Mouse (Mus musculus): Measurements from ENCODE around the gene Il10rb. TPM values are rescaled to one million over a fixed set of nuclear protein-coding genes. Genes with fewer than 3 reads are reported as not detected.

Il10rb gene
- 29.8 and 32.9 TPM in 2 replicates for polyA plus RNA-seq (2014; fragmentation: Nextera tagmentation; extraction: Ambion mirVana)

GRCm38 (mm10) chr16:91405640-91406584 is at the start of gene Il10rb:
Gene Il10rb, plus strand, starts transcription at chr16:91406164.
- ATAC-seq (replicated peaks; ENCODE audit: low FRiP score), result peak; percentile 87
- H3K4me1 ChIP-seq (replicated peaks; ENCODE audit: control insufficient read depth, insufficient read depth, low read length), result peaks cover 16% of the 10 kb centered on the region
- H3K4me3 ChIP-seq (ENCODE audit: low read depth, low read length), result peak within 1 kb of the TSS; percentile 72
- 6% methylated on average over 51 of the region's 51 CpGs for WGBS
- H3K27me3 ChIP-seq (replicated peaks; ENCODE audit: control insufficient read depth, insufficient read depth, low read length), result no peaks in the 10 kb centered on the region
- H3K9ac ChIP-seq (ENCODE audit: low read depth, low read length), result peak within 1 kb of the TSS; percentile 83
- H3K36me3 ChIP-seq (ENCODE audit: control insufficient read depth, insufficient read depth, low read length), result peaks cover 14% of the 10 kb centered on the region; the same call in 1 of the 2 replicates
- peak within 1 kb of the TSS; percentile 54 for H3K27ac ChIP-seq (ENCODE audit: low read depth, low read length)
- peak; percentile 75 for DNase-seq (ENCODE audit: low spot score)
- H3K9me3 ChIP-seq (ENCODE audit: control insufficient read depth, low read length), result no peaks in the 10 kb centered on the region
- H3K4me2 ChIP-seq, result peak within 1 kb of the TSS; percentile 87

- Histone ChIP-seq H3K4me1 (replicated peaks; ENCODE audit: control insufficient read depth, insufficient read depth, low read length) (peaks cover 25% of the 10 kb centered on the region), H3K27ac (ENCODE audit: low read depth, low read length) (0 out of 2 replicates have a peak overlapping the region, but pooled peaks have one; percentile 19)
- WGBS, result 83% methylated on average over 10 of the region's 10 CpGs
These were observed 49.0 kb upstream of the Il10rb start for GRCm38 (mm10) chr16:91356760-91357525.

GRCm38 (mm10) chr16:91357526-91357900 is 48.5 kb upstream of the Il10rb start:
- H3K27me3 ChIP-seq (replicated peaks; ENCODE audit: control insufficient read depth, insufficient read depth, low read length), result no peaks in the 10 kb centered on the region
- H3K9me3 ChIP-seq (ENCODE audit: control insufficient read depth, low read length), result no peaks in the 10 kb centered on the region
- H3K9ac ChIP-seq (ENCODE audit: low read depth, low read length), result no peak overlapping the region
- no peak overlapping the region; the same call in 1 of the 2 replicates for H3K27ac ChIP-seq (ENCODE audit: low read depth, low read length)
- DNase-seq (ENCODE audit: low spot score) (no peak), ATAC-seq (replicated peaks; ENCODE audit: low FRiP score) (no peak)
- no peaks in the 10 kb centered on the region for H3K36me3 ChIP-seq (ENCODE audit: control insufficient read depth, insufficient read depth, low read length)
- peaks cover 23% of the 10 kb centered on the region for H3K4me1 ChIP-seq (replicated peaks; ENCODE audit: control insufficient read depth, insufficient read depth, low read length)
- H3K4me2 ChIP-seq, result no peak overlapping the region
- no peak overlapping the region for H3K4me3 ChIP-seq (ENCODE audit: low read depth, low read length)
- WGBS, result 68% methylated on average over 10 of the region's 10 CpGs

More at GRCm38 (mm10) chr16:91356760-91357525, 49.0 kb upstream of the Il10rb start:
- Histone ChIP-seq H3K9ac (ENCODE audit: low read depth, low read length) (no peak overlapping the region), H3K27me3 (replicated peaks; ENCODE audit: control insufficient read depth, insufficient read depth, low read length) (no peaks in the 10 kb centered on the region), H3K4me2 (no peak overlapping the region), H3K4me3 (ENCODE audit: low read depth, low read length) (no peak overlapping the region), H3K36me3 (ENCODE audit: control insufficient read depth, insufficient read depth, low read length) (no peaks in the 10 kb centered on the region), H3K9me3 (ENCODE audit: control insufficient read depth, low read length) (no peaks in the 10 kb centered on the region)
- ATAC-seq (replicated peaks; ENCODE audit: low FRiP score) (no peak), DNase-seq (ENCODE audit: low spot score) (no peak)

GRCm38 (mm10) chr16:91358555-91358954 is 47.4 kb upstream of the Il10rb start:
- no peaks in the 10 kb centered on the region for H3K27me3 ChIP-seq (replicated peaks; ENCODE audit: control insufficient read depth, insufficient read depth, low read length)
- H3K9ac ChIP-seq (ENCODE audit: low read depth, low read length), result no peak overlapping the region
- no peak overlapping the region for H3K4me3 ChIP-seq (ENCODE audit: low read depth, low read length)
- peaks cover 27% of the 10 kb centered on the region for H3K4me1 ChIP-seq (replicated peaks; ENCODE audit: control insufficient read depth, insufficient read depth, low read length)
- 44% methylated on average over 8 of the region's 8 CpGs for WGBS
- no peak overlapping the region for H3K4me2 ChIP-seq
- H3K9me3 ChIP-seq (ENCODE audit: control insufficient read depth, low read length), result no peaks in the 10 kb centered on the region
- no peaks in the 10 kb centered on the region for H3K36me3 ChIP-seq (ENCODE audit: control insufficient read depth, insufficient read depth, low read length)
- ATAC-seq (replicated peaks; ENCODE audit: low FRiP score), result no peak
- no peak overlapping the region for H3K27ac ChIP-seq (ENCODE audit: low read depth, low read length)
- DNase-seq (ENCODE audit: low spot score), result no peak

GRCm38 (mm10) chr16:91359531-91359930 is 46.4 kb upstream of the Il10rb start:
- H3K36me3 ChIP-seq (ENCODE audit: control insufficient read depth, insufficient read depth, low read length), result no peaks in the 10 kb centered on the region
- H3K4me3 ChIP-seq (ENCODE audit: low read depth, low read length), result no peak overlapping the region
- H3K27me3 ChIP-seq (replicated peaks; ENCODE audit: control insufficient read depth, insufficient read depth, low read length), result no peaks in the 10 kb centered on the region
- no peak for DNase-seq (ENCODE audit: low spot score)
- no peak overlapping the region for H3K9ac ChIP-seq (ENCODE audit: low read depth, low read length)
- H3K4me2 ChIP-seq, result no peak overlapping the region
- no peak for ATAC-seq (replicated peaks; ENCODE audit: low FRiP score)
- no peak overlapping the region; the same call in 1 of the 2 replicates for H3K27ac ChIP-seq (ENCODE audit: low read depth, low read length)
- H3K4me1 ChIP-seq (replicated peaks; ENCODE audit: control insufficient read depth, insufficient read depth, low read length), result peaks cover 24% of the 10 kb centered on the region
- WGBS, result 89% methylated on average over 13 of the region's 13 CpGs
- H3K9me3 ChIP-seq (ENCODE audit: control insufficient read depth, low read length), result no peaks in the 10 kb centered on the region

- Histone ChIP-seq H3K27ac (ENCODE audit: low read depth, low read length) (no peak overlapping the region), H3K4me1 (replicated peaks; ENCODE audit: control insufficient read depth, insufficient read depth, low read length) (peaks cover 24% of the 10 kb centered on the region), H3K36me3 (ENCODE audit: control insufficient read depth, insufficient read depth, low read length) (no peaks in the 10 kb centered on the region), H3K9ac (ENCODE audit: low read depth, low read length) (no peak overlapping the region), H3K9me3 (ENCODE audit: control insufficient read depth, low read length) (no peaks in the 10 kb centered on the region), H3K4me3 (ENCODE audit: low read depth, low read length) (no peak overlapping the region), H3K27me3 (replicated peaks; ENCODE audit: control insufficient read depth, insufficient read depth, low read length) (no peaks in the 10 kb centered on the region), H3K4me2 (no peak overlapping the region)
- DNase-seq (ENCODE audit: low spot score), result no peak
- WGBS, result 70% methylated on average over 3 of the region's 3 CpGs
- no peak for ATAC-seq (replicated peaks; ENCODE audit: low FRiP score)
These were observed 45.8 kb upstream of the Il10rb start for GRCm38 (mm10) chr16:91360162-91360561.

- no peak for DNase-seq (ENCODE audit: low spot score)
- Histone ChIP-seq H3K9me3 (ENCODE audit: control insufficient read depth, low read length) (no peaks in the 10 kb centered on the region), H3K9ac (ENCODE audit: low read depth, low read length) (no peak overlapping the region), H3K27ac (ENCODE audit: low read depth, low read length) (no peak overlapping the region), H3K4me3 (ENCODE audit: low read depth, low read length) (no peak overlapping the region), H3K4me1 (replicated peaks; ENCODE audit: control insufficient read depth, insufficient read depth, low read length) (peaks cover 23% of the 10 kb centered on the region), H3K36me3 (ENCODE audit: control insufficient read depth, insufficient read depth, low read length) (no peaks in the 10 kb centered on the region), H3K27me3 (replicated peaks; ENCODE audit: control insufficient read depth, insufficient read depth, low read length) (no peaks in the 10 kb centered on the region), H3K4me2 (no peak overlapping the region)
- ATAC-seq (replicated peaks; ENCODE audit: low FRiP score), result no peak
- WGBS, result 49% methylated on average over 2 of the region's 2 CpGs
These were observed 44.0 kb upstream of the Il10rb start for GRCm38 (mm10) chr16:91362006-91362405.

GRCm38 (mm10) chr16:91362616-91363272 is 43.2 kb upstream of the Il10rb start:
- no peaks in the 10 kb centered on the region for H3K27me3 ChIP-seq (replicated peaks; ENCODE audit: control insufficient read depth, insufficient read depth, low read length)
- H3K9me3 ChIP-seq (ENCODE audit: control insufficient read depth, low read length), result no peaks in the 10 kb centered on the region
- 64% methylated on average over 12 of the region's 12 CpGs for WGBS
- H3K27ac ChIP-seq (ENCODE audit: low read depth, low read length), result peak overlapping the region; percentile 20
- no peaks in the 10 kb centered on the region for H3K36me3 ChIP-seq (ENCODE audit: control insufficient read depth, insufficient read depth, low read length)
- H3K4me2 ChIP-seq, result no peak overlapping the region
- H3K9ac ChIP-seq (ENCODE audit: low read depth, low read length), result no peak overlapping the region
- ATAC-seq (replicated peaks; ENCODE audit: low FRiP score) (no peak), DNase-seq (ENCODE audit: low spot score) (no peak)
- peaks cover 21% of the 10 kb centered on the region for H3K4me1 ChIP-seq (replicated peaks; ENCODE audit: control insufficient read depth, insufficient read depth, low read length)
- H3K4me3 ChIP-seq (ENCODE audit: low read depth, low read length), result no peak overlapping the region

Data from liver, embryonic 11.5 days (tissue).